13 mouse cellular contexts compared by ENCODE assay signal in the genomic region with DNA sequence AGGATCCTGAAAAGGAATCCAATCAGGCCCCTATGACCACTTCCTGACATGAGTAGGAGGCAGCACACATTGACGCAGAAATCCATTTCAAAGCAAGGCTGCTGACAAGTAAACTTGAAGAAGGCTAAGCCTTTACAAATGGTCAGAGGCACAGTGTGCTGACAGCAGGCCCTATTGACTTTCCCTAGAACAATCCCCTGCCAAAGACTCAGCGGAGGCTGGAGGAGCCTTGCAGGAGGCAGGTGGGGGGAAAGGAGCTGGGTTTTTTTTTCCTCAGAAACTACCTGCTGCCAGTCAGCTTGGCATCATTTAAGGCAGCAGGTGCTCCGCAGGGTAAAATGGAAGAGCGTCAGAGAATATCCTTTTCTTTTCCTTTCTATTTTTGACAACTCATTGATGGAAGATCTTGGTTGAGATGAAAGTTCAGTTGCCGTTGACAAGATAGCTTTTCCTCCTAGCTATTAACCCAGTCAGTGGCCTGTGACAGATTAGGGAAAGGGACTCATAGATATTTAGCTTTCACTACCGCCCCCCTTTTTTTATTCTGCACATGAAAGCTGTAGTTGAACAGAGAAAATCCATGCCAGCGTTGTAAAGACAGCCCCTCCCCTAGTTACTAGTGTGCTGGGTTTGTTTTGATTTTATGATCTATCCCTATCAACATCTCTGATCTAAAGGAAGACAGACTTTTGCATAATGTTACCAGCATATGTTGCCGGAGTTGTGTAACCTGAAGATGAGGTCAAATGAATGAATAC.
DNase-seq lines count a peak whose midpoint lies in the region.
"Had no signal": no experiment of that assay in that cellular context is flagged by ENCODE, and none has a peak within 500 bp of the region (broad histone marks: within the 10 kb centered on the region; RNA-seq: fewer than 3 reads in every experiment).

No protein-coding gene starts in this region.

- H3K27ac ChIP-seq in midbrain, embryonic 10.5 days (replicated peaks) = 0 out of 2 replicates have a peak overlapping the region, but pooled peaks have one; percentile 46
- H3K27ac ChIP-seq in heart, embryonic 10.5 days = no peak overlapping the region
- H3K27ac ChIP-seq: hindbrain, embryonic 12.5 days; kidney, postnatal 0 days; neural tube, embryonic 13.5 days had no signal

- H3K27me3 ChIP-seq in midbrain, embryonic 10.5 days (ENCODE audit: low read depth, poor library complexity, severe bottlenecking) = no peaks in the 10 kb centered on the region
- H3K27me3 ChIP-seq in heart, embryonic 10.5 days (ENCODE audit: insufficient read depth, poor library complexity, severe bottlenecking) = no peaks in the 10 kb centered on the region
- H3K27me3 ChIP-seq: hindbrain, embryonic 12.5 days; neural tube, embryonic 13.5 days had no signal

- no peaks in the 10 kb centered on the region for H3K9me3 ChIP-seq in midbrain, embryonic 10.5 days (replicated peaks)
- no peaks in the 10 kb centered on the region for H3K9me3 ChIP-seq in heart, embryonic 10.5 days
- H3K9me3 ChIP-seq: hindbrain, embryonic 12.5 days; neural tube, embryonic 13.5 days had no signal

- H3K4me3 ChIP-seq in midbrain, embryonic 10.5 days = no peak overlapping the region
- no peak overlapping the region for H3K4me3 ChIP-seq in heart, embryonic 10.5 days
- H3K4me3 ChIP-seq: hindbrain, embryonic 12.5 days; neural tube, embryonic 13.5 days had no signal

- intact Hi-C loops in left cerebral cortex, postnatal 4 days (cut with DNase I) = no loop called here
- intact Hi-C loops in left cerebral cortex, postnatal 25 days (cut with DNase I) = no loop called here

- H3K36me3 ChIP-seq in midbrain, embryonic 10.5 days = no peaks in the 10 kb centered on the region
- no peaks in the 10 kb centered on the region for H3K36me3 ChIP-seq in heart, embryonic 10.5 days
- H3K36me3 ChIP-seq: hindbrain, embryonic 12.5 days; neural tube, embryonic 13.5 days had no signal

- 30% methylated on average over 8 of the region's 8 CpGs for WGBS in midbrain, embryonic 10.5 days
- 69% methylated on average over 8 of the region's 8 CpGs for WGBS in heart, embryonic 10.5 days

- H3K4me1 ChIP-seq in midbrain, embryonic 10.5 days = peaks cover 12% of the 10 kb centered on the region
- H3K4me1 ChIP-seq in heart, embryonic 10.5 days = no peaks in the 10 kb centered on the region
- H3K4me1 ChIP-seq: hindbrain, embryonic 12.5 days; neural tube, embryonic 13.5 days had no signal

- DNase-seq in left cerebral cortex, postnatal 4 days = peak; percentile 10
- DNase-seq in left cerebral cortex, postnatal 25 days (ENCODE audit: low spot score in 2 of 2) = no peak
- peak; percentile 73 for DNase-seq in cerebellum, adult 9-10 months
- peak; percentile 22 for DNase-seq in midbrain, embryonic 10.5 days (ENCODE audit: low spot score)
- no peak for DNase-seq in heart, embryonic 10.5 days (ENCODE audit: low spot score)
- no peak for DNase-seq in layer of hippocampus, postnatal 25 days (ENCODE audit: extremely low spot score in 1 of 2, low spot score in 1 of 2)
- no peak for DNase-seq in right cerebral cortex, postnatal 4 days
- DNase-seq: liver, postnatal 0 days; lung, postnatal 36 days; thymus, postnatal 36 days had no signal

Comparison
In these comparisons a context has a peak if more than half of its experiments do, and no peak if none do; other contexts are left out.
1. DNase-seq: peak in left cerebral cortex, postnatal 4 days (single experiment), cerebellum, adult 9-10 months (single experiment) and midbrain, embryonic 10.5 days (single experiment); none in left cerebral cortex, postnatal 25 days (0 of 2), heart, embryonic 10.5 days (single experiment), layer of hippocampus, postnatal 25 days (0 of 2) and right cerebral cortex, postnatal 4 days (single experiment).